Mouse (Mus musculus) stomach, postnatal 0 days (tissue): Measurements from ENCODE around the gene Gm11937.

Experiments used
- CTCF ChIP-seq: IDR thresholded peaks from 2 replicates; pipeline ENCODE4 v1.5.1; 2016; ENCODE audit warnings: antibody characterized with exemption, low read depth, mild to moderate bottlenecking, moderate library complexity
- EP300 ChIP-seq: optimal IDR thresholded peaks from 2 replicates; pipeline ENCODE3; 2016; ENCODE audit warnings: antibody characterized with exemption

- TF ChIP-seq CTCF: no peak
- TF ChIP-seq EP300: no peak
These were observed 23.3 kb upstream of the Gm11937 start for GRCm38 (mm10) chr11:99633293-99633692.
